Mouse (Mus musculus): ENCODE results near the gene Nat8f5. TPM values are rescaled to one million over a fixed set of nuclear protein-coding genes. Genes with fewer than 3 reads are reported as not detected.
A peak's percentile ranks its signal among the peaks of the same experiment; 100 is the strongest.
"Not testable (repeated sequence)": the region's sequence is repeated elsewhere in the genome, so short reads cannot be mapped to it uniquely, and the experiment has no call there.

Nat8f5 gene
- polyA plus RNA-seq, 1 experiment from 2014 or later = not detected

GRCm38 (mm10) chr6:85853481-85853880 lies 32.7 kb upstream of the Nat8f5 start:
- H3K4me1 ChIP-seq = no peaks in the 10 kb centered on the region
- 84% methylated on average over 3 of the region's 3 CpGs for WGBS
- no peak for ATAC-seq (ENCODE audit: extremely low read depth, insufficient number of reproducible peaks, low FRiP score, low TSS enrichment)

GRCm38 (mm10) chr6:85851062-85851773 lies 30.4 kb upstream of the Nat8f5 start:
- Histone ChIP-seq H3K27ac (replicated peaks) (no peak overlapping the region), H3K4me3 (no peak overlapping the region), H3K36me3 (no peaks in the 10 kb centered on the region), H3K4me1 (no peaks in the 10 kb centered on the region), H3K9ac (no peak overlapping the region), H3K27me3 (replicated peaks) (no peaks in the 10 kb centered on the region), H3K4me2 (no peak overlapping the region), H3K9me3 (no peaks in the 10 kb centered on the region)
- no peak for ATAC-seq (ENCODE audit: extremely low read depth, insufficient number of reproducible peaks, low FRiP score, low TSS enrichment)
- WGBS = 77% methylated on average over 7 of the region's 7 CpGs

More at GRCm38 (mm10) chr6:85853481-85853880, 32.7 kb upstream of the Nat8f5 start:
- no peaks in the 10 kb centered on the region for H3K9me3 ChIP-seq
- no peaks in the 10 kb centered on the region for H3K36me3 ChIP-seq
- no peak overlapping the region for H3K4me3 ChIP-seq
- H3K27me3 ChIP-seq (replicated peaks) = 0 out of 2 replicates have a peak, but pooled peaks cover 4% of the 10 kb centered on the region
- H3K4me2 ChIP-seq = no peak overlapping the region
- no peak overlapping the region for H3K27ac ChIP-seq (replicated peaks)
- no peak overlapping the region for H3K9ac ChIP-seq

- no peak for ATAC-seq (ENCODE audit: extremely low read depth, insufficient number of reproducible peaks, low FRiP score, low TSS enrichment)
- H3K9me3 ChIP-seq = no peaks in the 10 kb centered on the region
- no peak overlapping the region for H3K4me2 ChIP-seq
- no peaks in the 10 kb centered on the region for H3K27me3 ChIP-seq (replicated peaks)
- H3K4me1 ChIP-seq = no peaks in the 10 kb centered on the region
- H3K36me3 ChIP-seq = no peaks in the 10 kb centered on the region
- H3K27ac ChIP-seq (replicated peaks) = no peak overlapping the region
- 34% methylated on average over 2 of the region's 2 CpGs for WGBS
- no peak overlapping the region for H3K4me3 ChIP-seq
- no peak overlapping the region for H3K9ac ChIP-seq
Measured at GRCm38 (mm10) chr6:85849240-85849639, 28.5 kb upstream of the Nat8f5 start.

GRCm38 (mm10) chr6:85848140-85848539 lies 27.4 kb upstream of the Nat8f5 start:
- 0 out of 2 replicates have a peak, but pooled peaks cover 3% of the 10 kb centered on the region for H3K9me3 ChIP-seq
- H3K4me1 ChIP-seq = no peaks in the 10 kb centered on the region
- H3K4me2 ChIP-seq = no peak overlapping the region
- no peak for ATAC-seq (ENCODE audit: extremely low read depth, insufficient number of reproducible peaks, low FRiP score, low TSS enrichment)
- H3K4me3 ChIP-seq = no peak overlapping the region
- no peak overlapping the region for H3K27ac ChIP-seq (replicated peaks)
- no peaks in the 10 kb centered on the region for H3K36me3 ChIP-seq
- H3K9ac ChIP-seq = no peak overlapping the region
- 72% methylated on average over 4 of the region's 4 CpGs for WGBS
- H3K27me3 ChIP-seq (replicated peaks) = no peaks in the 10 kb centered on the region

- H3K36me3 ChIP-seq = no peaks in the 10 kb centered on the region
- no peak overlapping the region for H3K4me2 ChIP-seq
- H3K4me1 ChIP-seq = no peaks in the 10 kb centered on the region
- no peak overlapping the region for H3K9ac ChIP-seq
- ATAC-seq (ENCODE audit: extremely low read depth, insufficient number of reproducible peaks, low FRiP score, low TSS enrichment) = no peak
- H3K27ac ChIP-seq (replicated peaks) = no peak overlapping the region
- H3K9me3 ChIP-seq = 0 out of 2 replicates have a peak, but pooled peaks cover 3% of the 10 kb centered on the region
- H3K4me3 ChIP-seq = no peak overlapping the region
- no peaks in the 10 kb centered on the region for H3K27me3 ChIP-seq (replicated peaks)
- 30% methylated on average over 1 of the region's 1 CpGs for WGBS
Measured at GRCm38 (mm10) chr6:85846921-85847320, 26.1 kb upstream of the Nat8f5 start.

- WGBS = 67% methylated on average over 25 of the region's 25 CpGs
- not testable (repeated sequence) for ATAC-seq (ENCODE audit: extremely low read depth, insufficient number of reproducible peaks, low FRiP score, low TSS enrichment)
Measured at GRCm38 (mm10) chr6:85843677-85844458, 23.1 kb upstream of the Nat8f5 start.

GRCm38 (mm10) chr6:85839982-85840381 lies 19.2 kb upstream of the Nat8f5 start:
- ATAC-seq (ENCODE audit: extremely low read depth, insufficient number of reproducible peaks, low FRiP score, low TSS enrichment) = no peak
- Histone ChIP-seq H3K27me3 (replicated peaks) (no peaks in the 10 kb centered on the region), H3K27ac (replicated peaks) (no peak overlapping the region), H3K9ac (no peak overlapping the region), H3K4me2 (no peak overlapping the region), H3K9me3 (0 out of 2 replicates have a peak, but pooled peaks cover 3% of the 10 kb centered on the region), H3K36me3 (no peaks in the 10 kb centered on the region), H3K4me3 (no peak overlapping the region), H3K4me1 (no peaks in the 10 kb centered on the region)
- WGBS = 61% methylated on average over 4 of the region's 4 CpGs

More at GRCm38 (mm10) chr6:85843677-85844458, 23.1 kb upstream of the Nat8f5 start:
- not testable (repeated sequence) for H3K4me1 ChIP-seq; H3K9me3 ChIP-seq; H3K27me3 ChIP-seq (replicated peaks); H3K36me3 ChIP-seq; H3K9ac ChIP-seq; H3K27ac ChIP-seq (replicated peaks); H3K4me3 ChIP-seq; H3K4me2 ChIP-seq

GRCm38 (mm10) chr6:85838674-85839073 lies 17.9 kb upstream of the Nat8f5 start:
- 0 out of 2 replicates have a peak, but pooled peaks cover 3% of the 10 kb centered on the region for H3K9me3 ChIP-seq
- H3K4me1 ChIP-seq = no peaks in the 10 kb centered on the region
- H3K36me3 ChIP-seq = no peaks in the 10 kb centered on the region
- no peak overlapping the region for H3K27ac ChIP-seq (replicated peaks)
- no peak overlapping the region for H3K4me3 ChIP-seq
- no peaks in the 10 kb centered on the region for H3K27me3 ChIP-seq (replicated peaks)
- no peak for ATAC-seq (ENCODE audit: extremely low read depth, insufficient number of reproducible peaks, low FRiP score, low TSS enrichment)
- no peak overlapping the region for H3K9ac ChIP-seq
- no peak overlapping the region for H3K4me2 ChIP-seq
- WGBS = 75% methylated on average over 8 of the region's 8 CpGs

- not testable (repeated sequence) for H3K4me1 ChIP-seq; H3K9ac ChIP-seq; ATAC-seq (ENCODE audit: extremely low read depth, insufficient number of reproducible peaks, low FRiP score, low TSS enrichment); H3K9me3 ChIP-seq; H3K27ac ChIP-seq (replicated peaks); H3K36me3 ChIP-seq; H3K27me3 ChIP-seq (replicated peaks)
- Histone ChIP-seq H3K4me3 (peak overlapping the region; percentile 5), H3K4me2 (peak overlapping the region; percentile 57)
- 5% methylated on average over 5 of the region's 12 CpGs for WGBS
Measured at GRCm38 (mm10) chr6:85837307-85837706, 16.5 kb upstream of the Nat8f5 start.

GRCm38 (mm10) chr6:85836827-85837226 lies 16.1 kb upstream of the Nat8f5 start:
- H3K9ac ChIP-seq; H3K27me3 ChIP-seq (replicated peaks); H3K9me3 ChIP-seq; ATAC-seq (ENCODE audit: extremely low read depth, insufficient number of reproducible peaks, low FRiP score, low TSS enrichment); H3K4me1 ChIP-seq; H3K27ac ChIP-seq (replicated peaks); H3K36me3 ChIP-seq: not testable (repeated sequence)
- Histone ChIP-seq H3K4me3 (peak overlapping the region; percentile 5; the same call in 1 of the 2 replicates), H3K4me2 (peak overlapping the region; percentile 57)
- 12% methylated on average over 9 of the region's 9 CpGs for WGBS

- ATAC-seq (ENCODE audit: extremely low read depth, insufficient number of reproducible peaks, low FRiP score, low TSS enrichment); H3K27ac ChIP-seq (replicated peaks); H3K36me3 ChIP-seq; H3K9me3 ChIP-seq; H3K27me3 ChIP-seq (replicated peaks); H3K9ac ChIP-seq; H3K4me2 ChIP-seq; H3K4me3 ChIP-seq; H3K4me1 ChIP-seq: not testable (repeated sequence)
- 66% methylated on average over 5 of the region's 5 CpGs for WGBS
Measured at GRCm38 (mm10) chr6:85836098-85836497, 15.3 kb upstream of the Nat8f5 start.

Data from heart, embryonic 13.5 days (tissue).